Mouse (Mus musculus) kidney, postnatal 0 days (tissue): ENCODE measurements around the gene Ppp1r37. TPM values are rescaled to one million over a fixed set of nuclear protein-coding genes. Genes with fewer than 3 reads are reported as not detected.

Experiments used
- ATAC-seq: fragments of 200-750 bp; cut with Nextera tagmentation; replicated peaks from 2 replicates; pipeline ENCODE4 v1.8.0; 2017; ENCODE audit warnings: low read depth, moderate number of reproducible peaks, moderate TSS enrichment, moderate library complexity; ENCODE audit not compliant: low FRiP score
- DNase-seq: peaks from one replicate; pipeline ENCODE4 v3.0.0-alpha.2; 2016; ENCODE audit warnings: low spot score
- H3K27ac ChIP-seq: fragments of 300-500 bp; sonication (generic); 2 replicates; pipeline ENCODE4 v1.5.1; 2014; ENCODE audit warnings: mild to moderate bottlenecking
- H3K27me3 ChIP-seq: fragments of 300-500 bp; sonication (generic); 2 replicates; pipeline ENCODE4 v1.6.1; 2014; ENCODE audit warnings: low read length, mixed read lengths; ENCODE audit not compliant: insufficient read depth
- H3K36me3 ChIP-seq: fragments of 300-500 bp; sonication (generic); 2 replicates; pipeline ENCODE4 v1.6.1; 2014; ENCODE audit warnings: low read length, mixed read lengths; ENCODE audit not compliant: insufficient read depth
- H3K4me1 ChIP-seq: fragments of 300-500 bp; sonication (generic); replicated peaks from 2 replicates; pipeline ENCODE4 v1.6.1; 2014; ENCODE audit warnings: antibody characterized with exemption, low read length, mixed read lengths; ENCODE audit not compliant: insufficient read depth
- H3K4me2 ChIP-seq: fragments of 300-500 bp; sonication (generic); 2 replicates; pipeline ENCODE4 v1.6.1; 2014; ENCODE audit warnings: mild to moderate bottlenecking, low read length, moderate library complexity, mixed read lengths
- H3K4me3 ChIP-seq: fragments of 300-500 bp; sonication (generic); replicated peaks from 2 replicates; pipeline ENCODE4 v1.5.1; 2014; ENCODE audit warnings: low read depth, low read length
- H3K9ac ChIP-seq: fragments of 300-500 bp; sonication (generic); 2 replicates; pipeline ENCODE4 v1.6.1; 2014; ENCODE audit warnings: low read depth, low read length
- H3K9me3 ChIP-seq: fragments of 300-500 bp; sonication (generic); replicated peaks from 2 replicates; pipeline ENCODE4 v1.6.1; 2016; ENCODE audit warnings: low read length, inconsistent platforms, mixed read lengths
- CTCF ChIP-seq: IDR thresholded peaks from 2 replicates; pipeline ENCODE4 v1.5.1; 2016; ENCODE audit warnings: antibody characterized with exemption, low read depth, mild to moderate bottlenecking, moderate library complexity
- WGBS: fragments of 180-500 bp; shearing (Covaris S2); extraction: QIAGEN DNeasy Blood & Tissue Kit; methylation state at CpG from one replicate; pipeline ENCODE4 v1.1.7; 2014; 5-methylcytosine and 5-hydroxymethylcytosine counted together
- polyA plus RNA-seq: library from polyadenylated mRNA; unstranded; fragments of >200 nt; fragmentation: Nextera tagmentation; extraction: Ambion mirVana; gene quantifications from 2 replicates; pipeline ENCODE4 v1.2.1, GENCODE M21; 2015

The Ppp1r37 gene
- polyA plus RNA-seq, 1 experiment from 2014 or later, result 17.1 TPM

DNA sequence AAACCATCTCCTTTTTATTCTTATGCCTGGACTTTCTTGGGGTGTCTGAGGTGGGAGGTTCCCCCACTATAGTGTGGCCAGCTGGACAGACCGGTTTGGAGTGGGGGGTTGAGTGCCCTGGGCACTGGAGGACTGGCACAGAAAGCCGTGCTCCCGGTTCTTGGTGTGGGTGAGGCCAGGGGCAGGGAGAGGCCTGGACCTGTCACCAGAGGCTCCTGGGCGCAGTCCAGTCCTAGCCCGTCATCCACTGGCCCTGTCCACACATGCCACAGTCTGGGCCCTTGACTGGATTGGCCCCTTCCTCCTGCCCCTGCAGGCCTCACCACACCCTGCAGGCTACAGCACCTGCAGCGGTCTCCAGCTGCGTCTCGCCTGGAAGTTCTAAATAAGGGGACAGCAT lies 17.8 kb upstream of the Ppp1r37 start:
- Histone ChIP-seq H3K27ac (no peak overlapping the region), H3K4me2 (no peak overlapping the region), H3K36me3 (peaks cover 30% of the 10 kb centered on the region), H3K4me3 (no peak overlapping the region), H3K27me3 (peaks cover 13% of the 10 kb centered on the region; the same call in 1 of the 2 replicates), H3K9me3 (no peaks in the 10 kb centered on the region), H3K4me1 (peaks cover 6% of the 10 kb centered on the region; the same call in 1 of the 2 replicates), H3K9ac (no peak overlapping the region)
- ATAC-seq (no peak), DNase-seq (no peak)
- 91% methylated on average over 8 of the region's 8 CpGs for WGBS
- TF ChIP-seq CTCF, result no peak

GRCm38 (mm10) chr7:19579751-19580150 lies 16.9 kb upstream of the Ppp1r37 start:
- Histone ChIP-seq H3K4me2 (no peak overlapping the region), H3K9ac (no peak overlapping the region), H3K4me3 (no peak overlapping the region), H3K4me1 (peaks cover 6% of the 10 kb centered on the region; the same call in 1 of the 2 replicates), H3K27ac (no peak overlapping the region), H3K27me3 (peaks cover 13% of the 10 kb centered on the region; the same call in 1 of the 2 replicates), H3K9me3 (no peaks in the 10 kb centered on the region), H3K36me3 (peaks cover 23% of the 10 kb centered on the region)
- TF ChIP-seq CTCF, result no peak
- DNase-seq, result no peak
- 84% methylated on average over 10 of the region's 10 CpGs for WGBS
- ATAC-seq, result no peak

DNA sequence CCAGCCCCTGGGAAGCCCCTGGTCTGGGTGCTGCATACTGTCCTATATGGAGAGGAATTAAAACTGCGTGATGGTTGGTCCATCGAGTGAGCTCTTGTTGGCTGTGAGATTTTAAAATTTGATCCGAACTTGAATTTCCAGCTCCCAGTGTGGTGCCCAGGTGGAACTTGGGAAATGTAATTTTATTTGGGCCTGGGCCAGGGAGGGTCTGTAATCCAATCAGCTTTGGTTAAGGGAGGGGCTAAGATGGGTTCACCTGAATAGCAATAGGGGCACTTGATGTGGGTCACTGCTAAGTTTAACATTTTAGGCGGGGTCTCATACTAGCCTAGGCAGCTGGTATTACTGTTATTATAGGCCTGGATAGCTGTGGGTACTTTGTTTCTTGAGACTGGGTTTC lies 15.6 kb upstream of the Ppp1r37 start:
- 59% methylated on average over 4 of the region's 4 CpGs for WGBS
- no peak overlapping the region for H3K4me3 ChIP-seq

GRCm38 (mm10) chr7:19577877-19578414 lies 15.1 kb upstream of the Ppp1r37 start:
- TF ChIP-seq CTCF, result no peak
- Histone ChIP-seq H3K36me3 (peaks cover 9% of the 10 kb centered on the region; the same call in 1 of the 2 replicates), H3K27me3 (peaks cover 13% of the 10 kb centered on the region; the same call in 1 of the 2 replicates), H3K4me3 (peak overlapping the region; percentile 30), H3K9ac (0 out of 2 replicates have a peak overlapping the region, but pooled peaks have one; percentile 40), H3K4me1 (peaks cover 6% of the 10 kb centered on the region; the same call in 1 of the 2 replicates), H3K9me3 (no peaks in the 10 kb centered on the region), H3K27ac (no peak overlapping the region), H3K4me2 (peak overlapping the region; percentile 73)
- 15% methylated on average over 10 of the region's 10 CpGs for WGBS
- DNase-seq (no peak), ATAC-seq (no peak)

More for the DNA sequence above, 15.6 kb upstream of the Ppp1r37 start:
- H3K9ac ChIP-seq, result no peak overlapping the region
- no peak overlapping the region for H3K27ac ChIP-seq
- DNase-seq (no peak), ATAC-seq (no peak)
- TF ChIP-seq CTCF, result no peak
- peaks cover 10% of the 10 kb centered on the region; the same call in 1 of the 2 replicates for H3K36me3 ChIP-seq
- H3K27me3 ChIP-seq, result peaks cover 13% of the 10 kb centered on the region; the same call in 1 of the 2 replicates
- no peaks in the 10 kb centered on the region for H3K9me3 ChIP-seq
- H3K4me1 ChIP-seq, result peaks cover 6% of the 10 kb centered on the region; the same call in 1 of the 2 replicates
- no peak overlapping the region for H3K4me2 ChIP-seq

GRCm38 (mm10) chr7:19577141-19577852 lies 14.4 kb upstream of the Ppp1r37 start, which contains the start of the genes Zfp296 and Gemin7:
TSS of gene Zfp296 (plus strand) at chr7:19577287.
TSS of gene Gemin7 (minus strand) at chr7:19577595.
- H3K4me2 ChIP-seq, result peak within 1 kb of the TSS; percentile 73
- no peak within 1 kb of the TSS for H3K27ac ChIP-seq
- no peak for TF ChIP-seq CTCF
- H3K9me3 ChIP-seq, result no peaks in the 10 kb centered on the region
- ATAC-seq, result no peak
- peaks cover 13% of the 10 kb centered on the region; the same call in 1 of the 2 replicates for H3K27me3 ChIP-seq
- no peak for DNase-seq
- H3K4me1 ChIP-seq, result peaks cover 9% of the 10 kb centered on the region
- peak within 1 kb of the TSS; percentile 40 for H3K9ac ChIP-seq
- under 1% methylated on average over 54 of the region's 56 CpGs for WGBS
- peak within 1 kb of the TSS; percentile 30 for H3K4me3 ChIP-seq
- H3K36me3 ChIP-seq, result peaks cover 9% of the 10 kb centered on the region; the same call in 1 of the 2 replicates

DNA sequence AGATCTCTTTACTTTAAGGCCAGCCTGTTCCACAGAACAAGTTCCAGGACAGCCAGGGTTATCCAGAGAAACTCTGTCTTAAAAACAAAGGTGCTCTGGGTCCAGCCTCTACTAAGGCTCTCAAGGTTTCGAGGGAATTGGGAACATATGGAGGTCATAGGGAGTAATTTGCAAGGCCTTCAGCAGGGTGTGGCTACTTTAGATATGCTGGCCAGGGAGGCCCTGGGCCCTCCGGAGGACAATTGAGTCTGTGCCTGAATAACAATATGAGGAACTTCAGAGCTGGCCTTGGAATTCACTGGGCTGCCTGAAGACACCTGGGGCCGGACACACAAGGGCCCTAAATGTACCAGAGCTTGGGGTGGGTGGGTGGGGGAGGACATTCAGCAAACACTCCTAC lies 12.7 kb upstream of the Ppp1r37 start:
- no peak for ATAC-seq
- peaks cover 16% of the 10 kb centered on the region for H3K4me1 ChIP-seq
- DNase-seq, result no peak
- H3K4me3 ChIP-seq, result no peak overlapping the region
- WGBS, result 67% methylated on average over 3 of the region's 3 CpGs
- no peaks in the 10 kb centered on the region for H3K9me3 ChIP-seq
- 0 out of 2 replicates have a peak, but pooled peaks cover 3% of the 10 kb centered on the region for H3K36me3 ChIP-seq
- H3K27me3 ChIP-seq, result peaks cover 13% of the 10 kb centered on the region; the same call in 1 of the 2 replicates
- no peak for TF ChIP-seq CTCF
- H3K4me2 ChIP-seq, result no peak overlapping the region
- H3K9ac ChIP-seq, result no peak overlapping the region
- H3K27ac ChIP-seq, result no peak overlapping the region
